Mouse (Mus musculus): ENCODE data around the gene Fam129a. TPM values are rescaled to one million over a fixed set of nuclear protein-coding genes. Genes with fewer than 3 reads are reported as not detected.

Fam129a gene
- polyA plus RNA-seq, 1 experiment from 2014 or later: 1.7 TPM

GRCm38 (mm10) chr1:151716024-151716710 is 145.2 kb downstream of the Fam129a start:
- Histone ChIP-seq H3K9ac (no peak overlapping the region), H3K27ac (no peak overlapping the region), H3K36me3 (replicated peaks) (no peaks in the 10 kb centered on the region), H3K4me3 (replicated peaks) (no peak overlapping the region), H3K27me3 (no peaks in the 10 kb centered on the region; the same call in 1 of the 2 replicates), H3K4me1 (no peaks in the 10 kb centered on the region; the same call in 1 of the 2 replicates), H3K4me2 (no peak overlapping the region), H3K9me3 (no peaks in the 10 kb centered on the region)
- 77% methylated on average over 11 of the region's 11 CpGs for WGBS
- ATAC-seq (ENCODE audit: low FRiP score): no peak

- Histone ChIP-seq H3K9me3 (no peaks in the 10 kb centered on the region), H3K27me3 (no peaks in the 10 kb centered on the region; the same call in 1 of the 2 replicates), H3K4me1 (no peaks in the 10 kb centered on the region; the same call in 1 of the 2 replicates), H3K27ac (no peak overlapping the region), H3K4me3 (replicated peaks) (no peak overlapping the region), H3K36me3 (replicated peaks) (no peaks in the 10 kb centered on the region), H3K9ac (no peak overlapping the region), H3K4me2 (no peak overlapping the region)
- 99% methylated on average over 5 of the region's 5 CpGs for WGBS
- no peak for ATAC-seq (ENCODE audit: low FRiP score)
These were observed 146.6 kb downstream of the Fam129a start for GRCm38 (mm10) chr1:151717624-151718023.

- H3K9ac ChIP-seq: no peak overlapping the region
- H3K36me3 ChIP-seq (replicated peaks): no peaks in the 10 kb centered on the region
- H3K4me2 ChIP-seq: no peak overlapping the region
- whole genome bisulfite sequencing: 94% methylated on average over 8 of the region's 8 CpGs
- no peak for ATAC-seq (ENCODE audit: low FRiP score)
- H3K9me3 ChIP-seq: no peaks in the 10 kb centered on the region
- no peaks in the 10 kb centered on the region; the same call in 1 of the 2 replicates for H3K27me3 ChIP-seq
- H3K4me1 ChIP-seq: no peaks in the 10 kb centered on the region; the same call in 1 of the 2 replicates
- no peak overlapping the region for H3K4me3 ChIP-seq (replicated peaks)
- H3K27ac ChIP-seq: no peak overlapping the region
These were observed 147.6 kb downstream of the Fam129a start for GRCm38 (mm10) chr1:151718575-151718974.

GRCm38 (mm10) chr1:151719911-151720310 is 148.9 kb downstream of the Fam129a start:
- no peak overlapping the region for H3K27ac ChIP-seq
- no peaks in the 10 kb centered on the region; the same call in 1 of the 2 replicates for H3K27me3 ChIP-seq
- no peaks in the 10 kb centered on the region for H3K36me3 ChIP-seq (replicated peaks)
- WGBS: 91% methylated on average over 5 of the region's 5 CpGs
- H3K4me2 ChIP-seq: no peak overlapping the region
- ATAC-seq (ENCODE audit: low FRiP score): no peak
- H3K4me3 ChIP-seq (replicated peaks): no peak overlapping the region
- H3K9ac ChIP-seq: no peak overlapping the region
- no peaks in the 10 kb centered on the region for H3K9me3 ChIP-seq
- H3K4me1 ChIP-seq: no peaks in the 10 kb centered on the region; the same call in 1 of the 2 replicates

- H3K4me3 ChIP-seq (replicated peaks): no peak overlapping the region
- no peaks in the 10 kb centered on the region for H3K9me3 ChIP-seq
- H3K4me2 ChIP-seq: no peak overlapping the region
- H3K36me3 ChIP-seq (replicated peaks): no peaks in the 10 kb centered on the region
- WGBS: 81% methylated on average over 2 of the region's 2 CpGs
- no peak for ATAC-seq (ENCODE audit: low FRiP score)
- H3K27me3 ChIP-seq: no peaks in the 10 kb centered on the region; the same call in 1 of the 2 replicates
- no peak overlapping the region for H3K27ac ChIP-seq
- no peak overlapping the region for H3K9ac ChIP-seq
- H3K4me1 ChIP-seq: no peaks in the 10 kb centered on the region; the same call in 1 of the 2 replicates
These were observed 149.6 kb downstream of the Fam129a start for GRCm38 (mm10) chr1:151720566-151720965.

- no peak for ATAC-seq (ENCODE audit: low FRiP score)
- WGBS: 74% methylated on average over 10 of the region's 10 CpGs
- Histone ChIP-seq H3K27ac (no peak overlapping the region), H3K9ac (no peak overlapping the region), H3K4me3 (replicated peaks) (no peak overlapping the region), H3K9me3 (no peaks in the 10 kb centered on the region), H3K4me2 (no peak overlapping the region), H3K27me3 (no peaks in the 10 kb centered on the region; the same call in 1 of the 2 replicates), H3K4me1 (no peaks in the 10 kb centered on the region), H3K36me3 (replicated peaks) (no peaks in the 10 kb centered on the region)
These were observed 150.5 kb downstream of the Fam129a start for GRCm38 (mm10) chr1:151721357-151721983.

GRCm38 (mm10) chr1:151723771-151724170 is 152.8 kb downstream of the Fam129a start:
- H3K36me3 ChIP-seq (replicated peaks): no peaks in the 10 kb centered on the region
- ATAC-seq (ENCODE audit: low FRiP score): no peak
- H3K9ac ChIP-seq: no peak overlapping the region
- no peaks in the 10 kb centered on the region for H3K9me3 ChIP-seq
- no peaks in the 10 kb centered on the region for H3K4me1 ChIP-seq
- WGBS: 94% methylated on average over 4 of the region's 4 CpGs
- H3K27ac ChIP-seq: no peak overlapping the region
- H3K4me2 ChIP-seq: no peak overlapping the region
- H3K27me3 ChIP-seq: no peaks in the 10 kb centered on the region; the same call in 1 of the 2 replicates
- H3K4me3 ChIP-seq (replicated peaks): no peak overlapping the region

- no peak for ATAC-seq (ENCODE audit: low FRiP score)
These were observed 154.6 kb downstream of the Fam129a start for GRCm38 (mm10) chr1:151725590-151725989.

GRCm38 (mm10) chr1:151726358-151726757 is 155.4 kb downstream of the Fam129a start:
- Histone ChIP-seq H3K4me3 (replicated peaks) (no peak overlapping the region), H3K4me1 (no peaks in the 10 kb centered on the region), H3K9me3 (no peaks in the 10 kb centered on the region), H3K27me3 (no peaks in the 10 kb centered on the region), H3K4me2 (no peak overlapping the region), H3K36me3 (replicated peaks) (no peaks in the 10 kb centered on the region), H3K27ac (no peak overlapping the region), H3K9ac (no peak overlapping the region)
- ATAC-seq (ENCODE audit: low FRiP score): no peak
- 85% methylated on average over 6 of the region's 6 CpGs for WGBS

More at GRCm38 (mm10) chr1:151725590-151725989, 154.6 kb downstream of the Fam129a start:
- no peaks in the 10 kb centered on the region for H3K36me3 ChIP-seq (replicated peaks)
- no peaks in the 10 kb centered on the region for H3K27me3 ChIP-seq
- no peak overlapping the region for H3K4me2 ChIP-seq
- H3K9ac ChIP-seq: no peak overlapping the region
- H3K9me3 ChIP-seq: no peaks in the 10 kb centered on the region
- no peak overlapping the region for H3K27ac ChIP-seq
- H3K4me1 ChIP-seq: no peaks in the 10 kb centered on the region
- 81% methylated on average over 2 of the region's 2 CpGs for WGBS
- no peak overlapping the region for H3K4me3 ChIP-seq (replicated peaks)

- no peak overlapping the region for H3K4me2 ChIP-seq
These were observed 157.2 kb downstream of the Fam129a start for GRCm38 (mm10) chr1:151728141-151728540.

GRCm38 (mm10) chr1:151737146-151737545 is 166.2 kb downstream of the Fam129a start:
- Histone ChIP-seq H3K36me3 (replicated peaks) (no peaks in the 10 kb centered on the region), H3K27me3 (no peaks in the 10 kb centered on the region), H3K4me2 (no peak overlapping the region), H3K27ac (no peak overlapping the region), H3K9ac (no peak overlapping the region), H3K4me3 (replicated peaks) (no peak overlapping the region), H3K9me3 (no peaks in the 10 kb centered on the region), H3K4me1 (no peaks in the 10 kb centered on the region)
- ATAC-seq (ENCODE audit: low FRiP score): no peak
- 80% methylated on average over 2 of the region's 2 CpGs for whole genome bisulfite sequencing

More at GRCm38 (mm10) chr1:151728141-151728540, 157.2 kb downstream of the Fam129a start:
- H3K4me1 ChIP-seq: no peaks in the 10 kb centered on the region
- no peaks in the 10 kb centered on the region for H3K27me3 ChIP-seq
- H3K9me3 ChIP-seq: no peaks in the 10 kb centered on the region
- H3K9ac ChIP-seq: no peak overlapping the region
- WGBS: 87% methylated on average over 4 of the region's 4 CpGs
- no peak for ATAC-seq (ENCODE audit: low FRiP score)
- no peak overlapping the region for H3K4me3 ChIP-seq (replicated peaks)
- H3K36me3 ChIP-seq (replicated peaks): no peaks in the 10 kb centered on the region
- no peak overlapping the region for H3K27ac ChIP-seq

GRCm38 (mm10) chr1:151741199-151741621 is 170.2 kb downstream of the Fam129a start:
- Histone ChIP-seq H3K4me2 (no peak overlapping the region), H3K9ac (no peak overlapping the region), H3K4me1 (no peaks in the 10 kb centered on the region), H3K27ac (no peak overlapping the region), H3K9me3 (no peaks in the 10 kb centered on the region), H3K27me3 (no peaks in the 10 kb centered on the region), H3K4me3 (replicated peaks) (no peak overlapping the region), H3K36me3 (replicated peaks) (no peaks in the 10 kb centered on the region)
- no peak for ATAC-seq (ENCODE audit: low FRiP score)
- WGBS: 91% methylated on average over 7 of the region's 7 CpGs
